Mouse (Mus musculus): ENCODE results near the gene Ddr1.
"Not testable (repeated sequence)": the region's sequence is repeated elsewhere in the genome, so short reads cannot be mapped to it uniquely, and the experiment has no call there.

Ddr1 gene

DNA sequence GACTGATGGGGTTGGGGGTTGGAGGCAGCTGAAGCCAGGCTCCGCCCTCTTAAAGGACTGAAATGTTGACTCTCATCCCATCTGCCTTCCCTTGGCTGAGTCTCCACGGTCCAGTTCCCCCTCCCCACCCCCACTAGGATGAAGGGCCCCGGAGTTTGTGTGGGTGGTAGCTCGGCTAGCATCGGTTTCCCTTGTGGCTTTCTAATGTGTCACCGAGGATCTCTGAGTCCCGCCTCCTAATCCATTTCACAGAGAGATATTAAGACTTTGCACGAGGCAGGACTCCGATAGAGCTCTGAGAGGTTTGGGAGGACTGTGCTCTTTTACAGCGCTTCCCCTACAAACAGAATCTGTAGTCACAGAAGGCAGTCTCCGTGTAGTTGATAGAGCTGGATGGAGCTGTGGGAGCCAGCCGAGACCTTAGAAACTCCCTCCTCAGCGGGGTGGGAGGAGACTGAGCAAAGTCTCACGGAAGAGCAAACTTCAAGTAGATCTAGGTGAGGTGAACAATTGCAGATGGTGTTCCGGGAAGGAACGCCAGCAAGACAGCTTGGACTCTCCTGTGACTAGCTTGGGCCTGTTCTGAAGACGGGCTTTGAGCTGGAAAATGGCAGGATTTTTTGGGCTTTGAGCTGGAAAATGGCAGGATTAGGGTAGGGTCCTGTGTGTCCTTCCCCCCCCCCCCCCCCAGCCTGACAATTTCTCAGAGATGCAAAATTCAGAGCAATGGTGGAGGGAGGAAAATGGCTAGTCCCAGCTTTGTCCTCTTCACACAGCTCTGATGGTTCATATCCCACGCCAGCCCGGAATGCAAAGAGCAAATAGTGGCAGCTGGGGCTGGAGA is at the start of gene Ddr1:
Gene Ddr1, minus strand, starts transcription at position 1 of the 844 bp plus-strand sequence.
- no peak for DNase-seq (ENCODE audit: low spot score)

DNA sequence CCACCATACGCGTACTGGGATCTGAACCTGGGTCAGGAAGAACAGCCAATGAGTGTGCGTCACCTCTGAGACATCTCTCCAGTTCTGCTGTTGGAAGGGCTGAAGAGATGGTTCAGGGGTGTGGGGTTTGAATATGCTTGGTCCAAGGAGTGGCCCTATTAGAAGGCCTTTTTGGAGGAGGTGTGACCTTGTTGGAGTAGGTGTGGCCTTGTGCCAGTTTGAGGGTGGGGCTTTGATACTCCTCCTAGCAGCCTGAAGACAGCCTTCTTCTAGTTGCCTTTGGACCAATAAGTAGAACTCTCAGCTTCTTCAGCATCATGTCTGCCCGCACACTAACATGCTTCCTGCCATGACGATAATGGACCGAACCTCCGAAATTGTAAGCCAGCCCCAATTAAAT is 49.2 kb upstream of the Ddr1 start:
- no peak for DNase-seq (ENCODE audit: low spot score)

DNA sequence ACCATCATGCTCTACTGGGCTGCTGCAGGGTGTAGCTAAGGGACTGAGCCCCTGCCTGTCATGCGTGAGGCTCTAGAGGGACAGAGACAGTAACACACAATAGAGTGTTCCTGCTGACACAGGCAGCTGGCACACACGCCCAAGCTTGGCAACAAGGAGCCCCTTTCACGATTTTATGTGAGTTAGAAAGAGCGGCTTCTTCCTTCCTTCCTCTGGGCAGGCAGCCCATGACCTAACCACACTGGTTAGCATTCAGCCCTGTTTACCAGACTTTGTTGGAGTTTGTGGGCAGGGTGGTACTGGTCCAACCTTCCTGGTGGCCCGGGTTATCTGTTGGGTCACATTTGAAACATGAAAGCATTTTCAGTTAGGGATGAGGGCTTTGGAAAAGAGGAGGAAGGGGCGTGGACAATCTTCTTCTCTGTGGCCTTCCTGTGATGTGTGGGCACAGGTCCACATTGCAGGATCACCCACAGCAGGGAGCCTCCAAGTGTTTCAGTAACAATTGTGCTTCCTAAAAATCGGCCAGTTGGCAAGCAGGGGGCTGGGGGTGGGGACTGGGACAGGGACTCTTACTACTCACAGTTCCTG is 47.9 kb upstream of the Ddr1 start:
- no peak for DNase-seq (ENCODE audit: low spot score)

DNA sequence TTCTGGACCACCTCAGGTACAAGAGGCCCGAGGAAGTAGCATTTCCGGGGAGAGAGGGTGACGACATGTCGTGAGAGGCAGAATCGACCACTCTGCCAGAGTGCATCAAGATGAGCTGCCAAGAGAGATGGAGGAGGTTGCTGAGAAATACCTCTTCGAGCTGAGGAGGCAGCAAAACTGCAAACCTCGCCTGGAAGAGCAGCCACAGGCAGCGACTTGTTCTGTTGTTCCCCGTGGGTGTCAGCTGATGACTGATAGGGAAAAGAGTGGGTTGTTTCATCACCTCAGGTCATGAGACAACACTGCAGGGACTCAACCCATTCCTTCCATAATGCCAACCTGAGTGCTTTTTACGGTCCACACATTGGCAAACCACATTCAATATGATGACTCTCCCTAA is 45.3 kb upstream of the Ddr1 start:
- no peak for DNase-seq (ENCODE audit: low spot score)

DNA sequence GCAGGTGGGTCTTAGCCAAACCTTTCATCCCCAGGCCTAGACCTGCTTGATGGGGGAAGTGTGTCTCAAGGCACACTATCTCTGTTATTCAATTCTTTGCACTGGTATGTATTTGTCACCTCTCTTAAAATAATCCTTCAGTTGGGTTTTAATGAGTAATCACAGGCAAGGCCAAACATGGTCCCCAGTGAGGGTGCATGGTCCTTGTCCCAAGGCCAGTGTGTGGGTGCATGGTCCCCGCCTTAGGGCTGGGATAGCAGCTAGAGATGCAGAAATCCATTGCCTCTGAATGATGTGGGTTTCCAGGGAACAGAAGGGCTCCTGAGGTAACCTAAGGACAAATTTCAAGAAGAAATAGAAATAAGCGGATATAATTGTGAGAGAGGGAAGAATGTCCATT is 39.9 kb upstream of the Ddr1 start:
- DNase-seq (ENCODE audit: low spot score): no peak

DNA sequence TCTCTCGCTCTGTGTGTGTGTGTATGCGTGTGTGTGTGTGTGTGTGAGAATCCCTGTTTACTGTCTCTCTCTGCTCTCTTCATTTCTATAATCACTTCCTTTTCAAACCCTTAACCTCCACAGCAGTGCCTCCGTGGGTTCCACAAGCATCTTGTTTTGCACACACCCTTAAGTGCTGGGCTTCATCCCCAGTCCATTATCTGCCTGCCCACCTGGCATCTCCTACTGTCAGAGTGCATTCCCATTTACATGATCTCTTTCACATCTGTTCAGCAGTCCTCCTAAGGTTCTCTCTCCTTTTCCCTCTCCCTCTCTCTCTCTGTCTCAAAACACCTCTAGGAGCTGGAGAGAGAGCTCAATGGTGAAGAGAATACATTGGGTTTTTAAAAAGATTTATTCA is 38.5 kb upstream of the Ddr1 start:
- no peak for DNase-seq (ENCODE audit: low spot score)

DNA sequence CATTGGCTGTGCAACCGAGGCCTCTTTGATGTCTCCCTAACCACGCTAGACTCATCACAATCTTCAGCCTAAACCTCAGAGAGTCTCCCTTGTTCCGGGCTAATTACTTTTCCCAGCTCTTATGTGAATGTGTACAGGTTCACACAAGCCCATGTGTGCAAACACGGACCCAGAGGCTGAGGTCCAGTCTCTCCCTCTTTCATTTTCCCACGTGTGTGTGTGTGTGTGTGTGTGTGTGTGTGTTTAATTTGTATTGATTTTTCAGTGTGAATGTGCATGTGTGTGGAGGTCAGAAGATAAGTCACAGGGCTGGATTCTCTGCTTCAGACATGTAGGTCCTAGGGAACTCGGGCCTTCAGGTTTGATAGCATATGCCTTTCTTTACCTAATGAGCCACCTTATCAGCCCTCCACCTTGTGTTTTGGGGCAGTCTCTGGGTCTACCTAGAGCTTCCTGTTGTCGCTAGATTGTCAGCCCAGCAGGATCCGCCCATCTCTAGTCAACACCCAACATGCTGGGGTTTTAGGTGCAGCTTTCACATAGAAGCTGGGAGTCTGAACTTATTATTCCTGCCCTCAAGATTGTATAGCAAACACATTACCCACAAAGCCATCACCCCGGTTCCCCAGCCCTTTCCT is 37.3 kb upstream of the Ddr1 start:
- no peak for DNase-seq (ENCODE audit: low spot score)

DNA sequence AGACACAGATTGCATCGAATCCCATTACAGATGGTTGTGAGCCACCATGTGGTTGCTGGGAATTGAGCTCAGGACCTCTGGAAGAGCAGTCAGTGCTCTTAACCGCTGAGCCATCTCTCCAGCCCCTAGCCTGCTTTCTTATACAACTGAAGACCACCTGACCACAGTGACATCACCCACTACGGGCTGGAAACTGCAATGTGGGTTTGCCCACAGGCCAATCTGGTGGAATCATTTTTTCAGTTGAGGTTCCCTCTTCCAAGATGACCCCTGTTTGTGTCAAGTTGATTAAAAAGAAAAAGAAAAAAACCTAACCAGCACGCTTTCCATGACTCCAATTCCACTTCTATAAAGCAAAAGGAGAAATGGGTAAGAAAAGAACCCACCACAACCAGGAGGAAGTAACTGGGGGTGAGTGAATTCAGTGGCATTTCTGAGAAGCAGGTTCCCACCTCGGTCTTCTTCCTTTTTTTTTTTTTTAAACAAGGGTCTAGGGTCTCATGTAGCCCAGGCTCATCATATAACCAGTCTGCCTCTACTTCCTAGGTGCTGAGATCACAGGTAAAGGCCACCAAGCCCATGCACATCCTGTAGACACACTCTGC is 36.0 kb upstream of the Ddr1 start:
- DNase-seq (ENCODE audit: low spot score): no peak

DNA sequence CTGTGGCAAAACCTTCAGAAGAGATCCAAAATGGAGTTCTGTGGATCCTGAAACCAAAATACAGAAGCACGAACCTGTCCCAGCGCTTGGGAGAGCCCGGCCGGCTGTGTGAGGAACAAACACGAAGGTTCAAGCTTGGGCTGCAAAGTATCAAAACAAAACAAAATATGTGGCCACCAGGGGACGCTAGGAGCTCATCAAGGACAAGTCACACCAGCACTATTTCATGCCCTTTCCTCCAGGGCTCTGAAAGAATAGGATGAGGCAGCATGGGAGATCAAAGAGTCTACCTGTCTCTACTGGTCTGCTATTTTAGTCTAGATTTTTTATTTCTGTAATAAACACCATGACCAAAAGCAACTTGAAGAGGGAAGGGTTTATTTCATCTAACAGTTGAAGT is 35.3 kb upstream of the Ddr1 start:
- peak; percentile 55 for DNase-seq (ENCODE audit: low spot score)

DNA sequence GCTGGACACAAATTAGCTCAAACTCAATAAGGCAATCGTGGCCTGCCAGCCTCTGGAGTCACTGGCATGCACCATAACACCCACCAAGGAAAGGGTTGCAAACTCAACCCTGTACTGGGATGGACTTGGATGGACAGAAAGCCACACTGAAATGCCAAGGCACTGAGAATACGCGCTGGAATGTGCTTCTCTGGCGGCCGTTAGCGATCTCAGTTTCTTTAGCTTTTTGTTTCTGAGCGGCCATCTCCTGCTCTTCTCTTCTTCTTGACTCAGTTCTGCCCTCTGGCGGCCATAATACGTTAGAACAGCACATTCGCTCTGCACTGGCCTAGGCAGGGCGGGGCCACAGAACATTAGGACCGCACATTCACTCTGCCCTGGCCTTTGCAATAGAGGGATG is 33.3 kb upstream of the Ddr1 start:
- DNase-seq (ENCODE audit: low spot score): peak; percentile 52

DNA sequence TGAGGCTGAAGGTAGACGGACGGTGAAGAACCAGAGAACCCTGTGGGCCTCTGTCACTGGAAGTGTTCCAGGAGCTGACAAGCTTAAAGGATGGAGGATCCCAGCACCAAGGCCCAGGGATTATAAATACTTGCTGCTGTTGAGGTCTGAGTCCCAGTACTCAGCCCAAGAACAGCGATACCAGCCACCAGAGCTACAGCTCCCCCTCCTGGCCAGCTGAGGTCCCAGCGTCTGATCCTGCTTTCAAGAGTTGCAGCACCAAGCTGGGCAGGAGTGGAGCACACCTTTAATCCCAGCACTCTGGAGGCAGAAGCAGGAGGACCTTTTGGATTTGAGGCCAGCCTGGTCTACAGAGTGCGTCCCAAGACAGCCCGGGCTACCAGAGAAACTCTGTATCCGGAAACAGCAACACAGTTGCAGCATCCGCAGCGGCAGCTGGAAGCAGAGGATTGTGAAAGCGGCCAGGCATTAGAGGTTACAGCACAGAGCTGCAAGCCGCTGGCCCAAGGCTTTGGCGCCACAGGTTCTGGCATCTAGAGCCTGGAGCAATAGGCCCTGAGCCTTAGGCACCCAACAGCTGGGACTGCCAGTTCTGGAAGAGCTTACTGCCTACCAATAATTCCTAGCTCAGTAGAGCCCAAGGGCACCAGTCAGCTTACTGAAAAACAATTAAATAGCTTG is 32.0 kb upstream of the Ddr1 start:
- DNase-seq (ENCODE audit: low spot score): peak; percentile 30

DNA sequence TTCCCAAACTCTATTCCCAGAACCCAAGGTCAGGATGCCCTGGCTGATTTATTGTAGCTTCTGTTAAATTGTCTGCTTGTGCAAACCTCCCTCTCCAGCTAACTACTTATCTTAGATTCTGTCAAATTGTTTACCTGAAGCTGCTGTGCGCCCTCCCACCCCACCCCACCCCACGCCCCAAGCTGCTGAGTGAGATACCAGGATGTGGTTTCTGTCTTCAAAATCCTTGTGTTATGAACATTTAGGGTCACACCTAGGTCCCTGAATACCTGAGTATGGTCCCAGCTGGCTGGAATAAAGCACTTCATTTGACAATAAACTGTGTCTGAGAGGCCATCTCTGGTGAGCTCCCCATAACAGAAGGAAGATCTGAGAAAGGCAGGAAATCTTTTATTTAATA is 30.1 kb upstream of the Ddr1 start:
- no peak for DNase-seq (ENCODE audit: low spot score)

DNA sequence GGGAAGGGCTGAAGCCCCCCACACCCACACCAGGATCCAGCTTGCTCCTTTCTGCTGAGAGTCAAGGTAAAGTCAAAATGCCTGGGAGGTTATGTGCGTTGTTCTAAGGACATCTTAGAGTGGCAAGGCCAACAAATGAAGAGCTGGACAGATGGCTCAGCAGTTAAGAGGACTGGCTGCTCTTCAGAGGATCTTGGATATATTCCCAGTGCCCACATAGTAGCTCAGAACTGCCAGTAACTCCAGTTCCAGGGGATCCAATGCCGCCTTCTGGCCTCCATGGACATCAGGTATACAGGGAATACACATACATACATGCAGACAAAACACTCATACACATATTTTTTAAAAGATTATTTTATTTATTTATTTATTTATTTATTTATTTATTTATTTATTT is 29.0 kb upstream of the Ddr1 start:
- no peak for DNase-seq (ENCODE audit: low spot score)

DNA sequence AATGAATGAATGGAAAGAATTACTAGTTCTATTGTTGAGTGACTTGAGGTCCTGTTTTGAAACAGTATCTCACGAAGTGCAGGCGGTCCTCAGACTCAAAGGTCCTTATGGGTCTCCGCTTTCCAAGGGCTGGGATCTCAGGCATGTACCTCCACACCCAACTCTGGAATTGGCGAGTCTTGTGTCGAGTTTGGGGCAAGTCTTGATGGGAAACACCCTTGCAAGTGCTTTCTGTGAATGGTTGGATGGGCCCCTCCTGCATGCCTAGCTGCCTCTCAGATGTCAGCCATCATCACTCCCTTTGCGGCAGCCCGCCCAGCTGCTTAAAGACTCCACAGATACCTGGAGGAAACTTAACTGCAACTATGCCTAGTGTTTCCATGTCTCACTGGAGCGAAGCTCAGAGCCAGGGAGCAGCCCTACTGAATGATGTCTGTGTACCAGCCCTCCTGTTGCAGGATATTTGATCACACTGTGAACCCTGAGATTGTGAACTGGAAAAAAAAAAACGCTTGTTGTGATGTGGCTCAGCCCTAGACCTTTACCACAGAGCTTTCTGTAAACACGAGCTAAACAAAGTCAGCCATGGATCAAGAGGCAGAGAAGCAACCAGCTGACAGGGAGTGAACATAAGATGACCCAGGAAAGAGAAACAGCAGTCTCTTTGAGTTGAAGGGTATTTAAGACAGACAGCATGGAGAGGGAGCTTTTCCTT is 27.2 kb upstream of the Ddr1 start:
- no peak for DNase-seq (ENCODE audit: low spot score)

DNA sequence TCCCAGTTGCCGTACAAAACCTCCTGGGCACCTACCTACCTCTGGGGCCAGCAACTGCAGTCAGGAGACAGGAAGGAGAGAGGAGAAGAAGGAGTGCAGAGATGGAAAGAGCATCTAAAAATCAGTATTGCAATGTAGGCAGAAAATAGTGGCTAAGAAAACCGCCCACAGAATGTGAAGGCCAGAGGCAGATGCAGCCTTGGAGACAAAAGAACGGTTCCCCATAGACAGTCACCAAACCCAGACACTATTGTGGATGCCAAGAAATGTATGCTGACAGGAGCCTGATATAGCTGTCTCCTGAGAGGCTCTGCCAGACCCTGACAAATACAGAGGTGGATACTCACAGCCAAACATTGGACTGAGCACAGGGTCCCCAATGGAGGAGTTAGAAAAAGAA is 25.7 kb upstream of the Ddr1 start:
- not testable (repeated sequence) for DNase-seq (ENCODE audit: low spot score)

DNA sequence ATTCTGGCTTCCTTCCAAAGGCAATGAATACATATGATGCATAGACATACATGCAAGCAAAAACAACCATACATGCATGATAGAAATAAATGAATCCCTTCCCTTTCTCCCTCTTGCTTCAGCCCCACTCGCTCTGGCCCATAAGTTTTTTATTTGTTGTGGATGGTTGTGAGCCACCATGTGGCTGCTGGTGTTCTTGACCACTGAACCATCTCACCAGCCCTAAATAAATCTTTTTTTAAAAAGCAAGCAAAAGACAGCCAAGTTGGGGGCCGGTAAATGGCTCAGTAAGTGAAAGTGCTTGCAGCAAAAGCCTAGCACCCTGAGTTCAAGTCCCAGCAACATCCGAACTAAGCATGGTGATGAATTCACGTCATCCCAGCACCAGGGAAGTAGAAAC is 24.4 kb upstream of the Ddr1 start:
- no peak for DNase-seq (ENCODE audit: low spot score)

DNA sequence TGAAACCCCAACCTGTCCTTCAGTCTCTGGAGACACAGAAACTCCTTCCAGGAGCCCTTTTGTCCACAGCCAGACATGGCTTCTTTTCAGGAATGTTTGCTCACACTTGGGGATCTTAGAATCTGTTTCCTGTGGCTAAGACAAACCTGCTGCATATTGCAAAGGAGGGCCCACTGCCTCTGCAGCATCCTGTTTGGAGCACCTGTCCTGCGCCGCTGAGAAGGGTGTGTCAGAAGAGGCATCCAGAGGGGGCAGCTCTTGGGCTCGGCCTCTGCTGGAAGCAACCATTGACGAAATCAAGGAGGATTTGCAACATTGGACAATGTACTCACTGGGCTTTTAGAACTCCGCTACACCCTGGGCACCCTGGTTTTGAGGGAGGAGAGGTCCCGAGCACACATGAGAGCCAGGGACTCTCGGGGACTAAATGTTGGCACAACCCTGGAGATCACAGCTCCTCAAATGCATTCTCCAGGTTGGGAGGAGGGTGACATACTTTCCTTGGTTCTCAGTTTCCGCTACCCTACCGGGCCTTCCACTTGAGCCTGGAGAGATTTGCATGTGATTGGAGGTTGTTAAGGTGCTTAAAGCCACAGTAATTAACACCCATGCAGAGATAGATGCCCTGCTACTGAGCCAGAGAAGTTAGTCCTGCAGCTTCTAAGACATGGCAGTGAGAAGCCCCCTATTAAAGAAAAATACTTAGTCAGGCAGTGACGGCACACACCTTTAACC is 23.2 kb upstream of the Ddr1 start:
- no peak for DNase-seq (ENCODE audit: low spot score)

DNA sequence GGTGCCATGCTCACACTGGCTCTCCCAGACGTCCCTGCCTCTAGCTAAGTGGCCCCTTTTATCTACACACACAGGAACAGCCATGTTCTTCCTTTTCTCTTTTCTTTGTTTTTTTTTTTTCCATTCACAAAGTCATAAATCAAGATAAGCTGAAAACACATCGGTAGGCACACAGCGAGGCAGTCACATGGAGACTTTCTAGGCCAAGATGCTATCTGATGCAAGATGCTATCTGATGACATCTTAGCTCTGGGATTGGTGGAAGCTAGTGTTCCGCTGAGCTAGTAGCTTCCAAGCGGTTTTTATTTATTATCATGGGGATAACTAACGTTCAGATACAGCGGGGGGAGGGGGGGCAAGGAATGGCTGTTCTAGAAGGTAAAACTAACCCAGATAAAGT is 22.6 kb upstream of the Ddr1 start:
- no peak for DNase-seq (ENCODE audit: low spot score)

DNA sequence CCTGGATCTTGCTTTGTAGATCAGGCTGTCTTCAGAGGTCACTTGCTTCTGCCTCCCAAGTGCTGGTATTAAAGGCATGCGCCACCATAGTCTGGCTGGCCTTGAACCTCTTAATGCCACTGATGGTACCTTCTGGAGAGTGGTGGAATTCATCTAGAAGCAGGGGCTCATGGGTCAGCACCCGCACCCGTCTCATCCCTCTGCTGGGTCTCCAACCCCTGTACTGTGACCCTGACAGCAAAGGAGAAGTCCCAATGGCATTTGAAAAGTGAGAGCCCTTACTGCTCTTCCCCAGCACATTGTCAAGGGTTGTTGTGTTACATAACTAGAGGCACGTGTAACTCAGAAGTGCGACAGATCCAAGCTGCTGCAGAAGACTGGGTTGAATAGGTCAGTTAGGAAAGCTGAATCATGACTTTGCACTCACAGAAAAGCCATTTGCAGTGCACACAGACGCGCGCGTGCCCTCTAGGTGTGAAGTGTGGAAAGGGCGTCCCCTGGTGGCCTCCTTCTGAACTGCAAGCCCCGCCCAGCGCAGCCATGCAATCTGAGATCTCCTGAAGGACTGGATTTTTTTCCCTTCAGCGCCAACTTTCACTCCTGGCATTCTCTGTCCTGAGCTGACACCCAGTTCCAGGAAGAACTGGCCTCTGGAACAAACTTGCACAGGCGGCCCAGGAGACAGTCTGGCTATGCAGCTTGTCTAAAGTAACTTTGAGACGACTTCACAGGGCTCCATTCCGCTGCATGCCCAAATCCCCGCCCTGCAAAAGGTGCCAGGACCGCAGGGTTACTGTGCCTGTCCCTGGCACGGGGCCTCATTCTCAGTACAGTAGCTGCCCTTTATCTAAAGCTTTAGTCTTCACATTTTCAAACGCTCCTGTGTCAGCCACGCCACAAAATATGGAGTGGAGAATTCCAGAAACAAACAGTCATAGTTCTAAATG is 21.1 kb upstream of the Ddr1 start:
- peak; percentile 79 for DNase-seq (ENCODE audit: low spot score)

DNA sequence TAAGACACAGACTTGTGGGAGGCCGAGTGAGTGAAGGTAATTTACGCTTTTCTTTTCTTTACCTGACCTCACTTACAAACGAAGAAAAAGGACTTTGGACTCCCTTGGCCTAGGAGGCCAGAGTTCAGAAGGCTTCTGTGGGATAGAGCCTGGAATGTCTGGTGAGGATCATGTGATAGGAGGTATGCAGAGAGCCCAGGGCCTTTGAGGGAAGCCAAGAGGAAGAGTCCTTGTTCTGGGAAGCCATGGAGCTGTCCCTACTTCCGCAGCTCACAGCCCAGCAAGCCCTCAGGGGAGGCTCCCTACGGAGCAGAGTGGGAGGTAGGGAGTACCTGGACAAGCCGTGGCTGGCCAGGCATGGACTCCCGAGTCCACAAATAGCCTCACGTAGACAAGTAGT is 17.3 kb upstream of the Ddr1 start:
- DNase-seq (ENCODE audit: low spot score): no peak
